Comparison of ENCODE assay signal across 8 mouse cellular contexts in genomic region chrX:73053860-73054563, GRCm38 (mm10). TPM values are rescaled to one million over a fixed set of nuclear protein-coding genes. Genes with fewer than 3 reads are reported as not detected.
DNase-seq lines count a peak whose midpoint lies in the region; ATAC-seq and TF ChIP-seq lines count a peak whose summit lies in the region.

No protein-coding gene starts in this region.

- H3K79me2 ChIP-seq in CH12.LX (replicated peaks; ENCODE audit: control insufficient read depth, extremely low read depth, insufficient read depth, poor library complexity, severe bottlenecking): no peaks in the 10 kb centered on the region

- peak; percentile 97 for TF ChIP-seq RAD21 in CH12.LX (IDR thresholded peaks at IDR 0.05; ENCODE audit: low read depth, low read length)

- H3K27ac ChIP-seq in CH12.LX (ENCODE audit: insufficient read depth, low read depth): no peak overlapping the region
- no peak overlapping the region for H3K27ac ChIP-seq in forebrain, embryonic 12.5 days
- no peak overlapping the region for H3K27ac ChIP-seq in heart, embryonic 16.5 days (ENCODE audit: low read length)
- H3K27ac ChIP-seq in liver, embryonic 13.5 days: no peak overlapping the region
- no peak overlapping the region for H3K27ac ChIP-seq in stomach, embryonic 15.5 days

- H3K27me3 ChIP-seq in CH12.LX (replicated peaks): no peaks in the 10 kb centered on the region
- no peaks in the 10 kb centered on the region for H3K27me3 ChIP-seq in forebrain, embryonic 12.5 days
- no peaks in the 10 kb centered on the region for H3K27me3 ChIP-seq in heart, embryonic 16.5 days (ENCODE audit: control insufficient read depth, insufficient read depth, low read length)
- no peaks in the 10 kb centered on the region for H3K27me3 ChIP-seq in liver, embryonic 13.5 days
- H3K27me3 ChIP-seq in stomach, embryonic 15.5 days (replicated peaks): no peaks in the 10 kb centered on the region

- no peaks in the 10 kb centered on the region for H3K36me3 ChIP-seq in CH12.LX (replicated peaks in 1 of 2; ENCODE audit: control insufficient read depth in 1 of 2, insufficient read depth in 1 of 2, low read length in 1 of 2)
- H3K36me3 ChIP-seq in forebrain, embryonic 12.5 days (replicated peaks): no peaks in the 10 kb centered on the region
- no peaks in the 10 kb centered on the region for H3K36me3 ChIP-seq in heart, embryonic 16.5 days (ENCODE audit: control insufficient read depth, insufficient read depth)
- H3K36me3 ChIP-seq in liver, embryonic 13.5 days: no peaks in the 10 kb centered on the region
- no peaks in the 10 kb centered on the region for H3K36me3 ChIP-seq in stomach, embryonic 15.5 days

- ATAC-seq in forebrain, embryonic 12.5 days (ENCODE audit: low FRiP score): peak; percentile 97
- ATAC-seq in heart, embryonic 16.5 days (replicated peaks; ENCODE audit: extremely low read depth, insufficient read depth, low FRiP score): peak; percentile 91
- ATAC-seq in liver, embryonic 13.5 days (ENCODE audit: low read depth): peak; percentile 84
- peak; percentile 92 for ATAC-seq in stomach, embryonic 15.5 days (ENCODE audit: insufficient read depth, low FRiP score, low read depth)

- H3K4me3 ChIP-seq in CH12.LX (replicated peaks in 1 of 3; ENCODE audit: low read depth in 2 of 3, low read length in 2 of 3, poor library complexity in 1 of 3): no peak overlapping the region
- no peak overlapping the region for H3K4me3 ChIP-seq in forebrain, embryonic 12.5 days (replicated peaks)
- no peak overlapping the region for H3K4me3 ChIP-seq in heart, embryonic 16.5 days (ENCODE audit: low read length)
- no peak overlapping the region for H3K4me3 ChIP-seq in liver, embryonic 13.5 days (replicated peaks)
- no peak overlapping the region for H3K4me3 ChIP-seq in stomach, embryonic 15.5 days (replicated peaks)

- no peak overlapping the region for H3K9ac ChIP-seq in CH12.LX (ENCODE audit: insufficient read depth, low read depth)
- H3K9ac ChIP-seq in forebrain, embryonic 12.5 days: no peak overlapping the region
- no peak overlapping the region for H3K9ac ChIP-seq in heart, embryonic 16.5 days (ENCODE audit: low read length)
- no peak overlapping the region for H3K9ac ChIP-seq in liver, embryonic 13.5 days
- no peak overlapping the region for H3K9ac ChIP-seq in stomach, embryonic 15.5 days

- in situ Hi-C loops in CH12.LX (cut with MboI; ENCODE audit: low pct_ligation_motif_present, low pct_unique_long_range_greater_than_20kb, low sequenced_read_pairs): no loop called here

- dilution Hi-C loops in CH12.LX (cut with MboI; ENCODE audit: extremely low pct_ligation_motif_present, extremely low pct_unique_long_range_greater_than_20kb, low sequenced_read_pairs): no loop called here

- H3K9me3 ChIP-seq in CH12.LX (replicated peaks; ENCODE audit: low read length): no peaks in the 10 kb centered on the region
- no peaks in the 10 kb centered on the region for H3K9me3 ChIP-seq in forebrain, embryonic 12.5 days
- H3K9me3 ChIP-seq in heart, embryonic 16.5 days (replicated peaks; ENCODE audit: control insufficient read depth, low read length): no peaks in the 10 kb centered on the region
- no peaks in the 10 kb centered on the region for H3K9me3 ChIP-seq in liver, embryonic 13.5 days (replicated peaks)
- H3K9me3 ChIP-seq in stomach, embryonic 15.5 days: no peaks in the 10 kb centered on the region

- no peak for TF ChIP-seq POLR2A in CH12.LX (IDR thresholded peaks at IDR 0.05; ENCODE audit: low read depth, low read length)

- 16% methylated on average over 14 of the region's 14 CpGs for WGBS in forebrain, embryonic 12.5 days
- WGBS in heart, embryonic 16.5 days: 14% methylated on average over 14 of the region's 14 CpGs
- WGBS in liver, embryonic 13.5 days (ENCODE audit: insufficient replicate concordance): 16% methylated on average over 14 of the region's 14 CpGs
- WGBS in stomach, embryonic 15.5 days: 15% methylated on average over 14 of the region's 14 CpGs

- TF ChIP-seq EP300 in CH12.LX (IDR thresholded peaks at IDR 0.05; ENCODE audit: low read length): no peak

- DNase-seq in CH12.LX (ENCODE audit: extremely low read depth): peak; percentile 89
- DNase-seq in c-Kit-positive CD71-positive TER-119-negative erythroid progenitor cells, embryonic 14.5 days (ENCODE audit: low read depth): peak; percentile 71
- DNase-seq in kidney, postnatal 25 days: peak; percentile 91 to 94
- DNase-seq in liver, embryonic 13.5 days: peak; percentile 70
- DNase-seq in neural tube, embryonic 10.5 days (ENCODE audit: extremely low spot score, low spot score): peak; percentile 90

- no peak overlapping the region for H3K4me2 ChIP-seq in CH12.LX (ENCODE audit: insufficient read depth, low read depth, poor library complexity, severe bottlenecking)
- H3K4me2 ChIP-seq in forebrain, embryonic 12.5 days: peak overlapping the region; percentile 34; the same call in 1 of the 2 replicates
- peak overlapping the region; percentile 41 for H3K4me2 ChIP-seq in heart, embryonic 16.5 days (ENCODE audit: low read depth, low read length)
- peak overlapping the region; percentile 30; the same call in 1 of the 2 replicates for H3K4me2 ChIP-seq in liver, embryonic 13.5 days
- no peak overlapping the region for H3K4me2 ChIP-seq in stomach, embryonic 15.5 days

- peak; percentile 48 to 89 for TF ChIP-seq CTCF in CH12.LX (conservative IDR thresholded peaks at IDR 0.05 in 1 of 2, IDR thresholded peaks at IDR 0.05 in 1 of 2; ENCODE audit: low read depth in 2 of 2, low read length in 2 of 2)

- H3K4me1 ChIP-seq in CH12.LX (ENCODE audit: control insufficient read depth in 1 of 2, insufficient read depth in 2 of 2): 0 out of 4 replicates have a peak, but pooled peaks cover 0 to 4% of the 10 kb centered on the region in 2 experiments
- no peaks in the 10 kb centered on the region for H3K4me1 ChIP-seq in forebrain, embryonic 12.5 days
- H3K4me1 ChIP-seq in heart, embryonic 16.5 days (ENCODE audit: control insufficient read depth, insufficient read depth, low read length): no peaks in the 10 kb centered on the region
- H3K4me1 ChIP-seq in liver, embryonic 13.5 days (replicated peaks): no peaks in the 10 kb centered on the region
- no peaks in the 10 kb centered on the region for H3K4me1 ChIP-seq in stomach, embryonic 15.5 days

TF ChIP-seq in CH12.LX, 34 proteins besides CTCF, POLR2A, EP300 and RAD21 (continues in another document):
- TF ChIP-seq ELF1 (IDR thresholded peaks at IDR 0.05; ENCODE audit: low read depth, low read length): no peak
- no peak for TF ChIP-seq POLR2AphosphoS2 (IDR thresholded peaks at IDR 0.05; ENCODE audit: low read depth, low read length)
- TF ChIP-seq TCF12 (IDR thresholded peaks at IDR 0.05; ENCODE audit: low read depth, low read length): no peak; the same call in 1 of the 2 replicates
- no peak for TF ChIP-seq MAX (IDR thresholded peaks at IDR 0.05; ENCODE audit: low read length)
- TF ChIP-seq HCFC1 (IDR thresholded peaks at IDR 0.05; ENCODE audit: low read depth, low read length): peak; percentile 49
- peak; percentile 91 for TF ChIP-seq CHD2 (IDR thresholded peaks at IDR 0.05; ENCODE audit: low read length)
- no peak for TF ChIP-seq JUN (IDR thresholded peaks at IDR 0.05; ENCODE audit: insufficient read depth, low read depth, low read length)
- no peak for TF ChIP-seq BHLHE40 (IDR thresholded peaks at IDR 0.05; ENCODE audit: low read depth, low read length)
- TF ChIP-seq UBTF (IDR thresholded peaks at IDR 0.05; ENCODE audit: low read depth, low read length): no peak
- peak; percentile 99 for TF ChIP-seq ZC3H11A (IDR thresholded peaks at IDR 0.05; ENCODE audit: low read depth, low read length)
- peak; percentile 57; the same call in 1 of the 2 replicates for TF ChIP-seq MEF2A (IDR thresholded peaks at IDR 0.05; ENCODE audit: borderline replicate concordance, low read depth, low read length)

RNA-seq across cellular contexts. Expression of gene Pnma3, which starts 10.6 kb away (rescaled TPM):
- total RNA-seq in CH12.LX (2012; rRNA removed): not detected in 2 replicates
- not detected in 2 replicates for total RNA-seq in CH12.LX (2014; rRNA removed)
- polyA plus RNA-seq in CH12.LX (2012; ENCODE audit: insufficient read length, low read depth): not detected in 2 replicates
- polyA plus RNA-seq in forebrain, embryonic 12.5 days (2016; fragmentation: Nextera tagmentation; extraction: Ambion mirVana): 0.99 and 1.0 TPM in 2 replicates
- polyA plus RNA-seq in heart, embryonic 16.5 days (2015; fragmentation: Nextera tagmentation; extraction: Ambion mirVana): not detected in 2 replicates
- polyA plus RNA-seq in liver, embryonic 13.5 days (2015; fragmentation: Nextera tagmentation; extraction: Ambion mirVana): not detected in 2 replicates
- polyA plus RNA-seq in stomach, embryonic 15.5 days (2015; fragmentation: Nextera tagmentation; extraction: Ambion mirVana): 0.13 and 0.21 TPM in 2 replicates

RNA-seq across cellular contexts. Expression of gene Pnma5, which starts 17.1 kb away (rescaled TPM):
- 0.08 TPM in 1 of 2 replicates, not detected in the other for total RNA-seq in CH12.LX (2012; rRNA removed)
- 0.07 TPM in 1 of 2 replicates, not detected in the other for total RNA-seq in CH12.LX (2014; rRNA removed)
- polyA plus RNA-seq in CH12.LX (2012; ENCODE audit: insufficient read length, low read depth): 0.38 TPM in 1 of 2 replicates, not detected in the other
- polyA plus RNA-seq in forebrain, embryonic 12.5 days (2016; fragmentation: Nextera tagmentation; extraction: Ambion mirVana): not detected in 2 replicates
- polyA plus RNA-seq in heart, embryonic 16.5 days (2015; fragmentation: Nextera tagmentation; extraction: Ambion mirVana): not detected in 2 replicates
- 0.08 TPM in 1 of 2 replicates, not detected in the other for polyA plus RNA-seq in liver, embryonic 13.5 days (2015; fragmentation: Nextera tagmentation; extraction: Ambion mirVana)
- polyA plus RNA-seq in stomach, embryonic 15.5 days (2015; fragmentation: Nextera tagmentation; extraction: Ambion mirVana): 0.14 and 0.17 TPM in 2 replicates

RNA-seq across cellular contexts. Expression of gene Xlr4a, which starts 28.3 kb away (rescaled TPM):
- 1.3 and 2.3 TPM in 2 replicates for total RNA-seq in CH12.LX (2012; rRNA removed)
- total RNA-seq in CH12.LX (2014; rRNA removed): 0.39 and 1.7 TPM in 2 replicates
- 0.95 TPM in 1 of 2 replicates, not detected in the other for polyA plus RNA-seq in CH12.LX (2012; ENCODE audit: insufficient read length, low read depth)
- polyA plus RNA-seq in forebrain, embryonic 12.5 days (2016; fragmentation: Nextera tagmentation; extraction: Ambion mirVana): 0.18 and 0.72 TPM in 2 replicates
- polyA plus RNA-seq in heart, embryonic 16.5 days (2015; fragmentation: Nextera tagmentation; extraction: Ambion mirVana): 2.6 and 4.3 TPM in 2 replicates
- 1.1 and 1.5 TPM in 2 replicates for polyA plus RNA-seq in liver, embryonic 13.5 days (2015; fragmentation: Nextera tagmentation; extraction: Ambion mirVana)
- 1.9 and 2.1 TPM in 2 replicates for polyA plus RNA-seq in stomach, embryonic 15.5 days (2015; fragmentation: Nextera tagmentation; extraction: Ambion mirVana)

RNA-seq across cellular contexts. Expression of gene Xlr3a, which starts 42.9 kb away (rescaled TPM):
- total RNA-seq in CH12.LX (2012; rRNA removed) (18.5 and 24.1 TPM in 2 replicates), CH12.LX (2014; rRNA removed) (18.1 and 19.5 TPM in 2 replicates)
- 10.5 and 13.6 TPM in 2 replicates for polyA plus RNA-seq in CH12.LX (2012; ENCODE audit: insufficient read length, low read depth)
- 2.7 and 3.3 TPM in 2 replicates for polyA plus RNA-seq in forebrain, embryonic 12.5 days (2016; fragmentation: Nextera tagmentation; extraction: Ambion mirVana)
- polyA plus RNA-seq in heart, embryonic 16.5 days (2015; fragmentation: Nextera tagmentation; extraction: Ambion mirVana): 1.0 and 1.8 TPM in 2 replicates
- polyA plus RNA-seq in liver, embryonic 13.5 days (2015; fragmentation: Nextera tagmentation; extraction: Ambion mirVana): 1.3 and 2.6 TPM in 2 replicates
- 5.8 and 9.2 TPM in 2 replicates for polyA plus RNA-seq in stomach, embryonic 15.5 days (2015; fragmentation: Nextera tagmentation; extraction: Ambion mirVana)

Comparison
In these comparisons a context has a peak if more than half of its experiments do, and no peak if none do; other contexts are left out.
1. H3K4me2 ChIP-seq: peak in forebrain, embryonic 12.5 days (single experiment), heart, embryonic 16.5 days (single experiment) and liver, embryonic 13.5 days (single experiment); none in CH12.LX (single experiment) and stomach, embryonic 15.5 days (single experiment).
2. Peak in every context shown above with its lines, with median percentiles within 50 percentile points of each other: DNase-seq and ATAC-seq.